Mouse (Mus musculus) lung, postnatal 10 days (tissue): Measurements from ENCODE around the gene Col25a1.

Experiments
- DNase-seq: peaks from one replicate; pipeline ENCODE4 v3.0.0; 2021

Col25a1 gene

GRCm38 (mm10) chr3:130161323-130161917 is 30.1 kb downstream of the Col25a1 start:
- no peak for DNase-seq

GRCm38 (mm10) chr3:130166875-130167274 is 35.6 kb downstream of the Col25a1 start:
- DNase-seq = no peak

GRCm38 (mm10) chr3:130172764-130173163 is 41.5 kb downstream of the Col25a1 start:
- DNase-seq = peak; percentile 6

- DNase-seq = peak; percentile 85
Observed at GRCm38 (mm10) chr3:130180181-130180940, 49.1 kb downstream of the Col25a1 start.

- DNase-seq = peak; percentile 14
Observed at GRCm38 (mm10) chr3:130180964-130181590, 49.8 kb downstream of the Col25a1 start.

- DNase-seq = no peak
Observed at GRCm38 (mm10) chr3:130181591-130181980, 50.3 kb downstream of the Col25a1 start.

- no peak for DNase-seq
Observed at GRCm38 (mm10) chr3:130182450-130182849, 51.1 kb downstream of the Col25a1 start.

- DNase-seq = peak; percentile 12
Observed at GRCm38 (mm10) chr3:130185111-130185510, 53.8 kb downstream of the Col25a1 start.

GRCm38 (mm10) chr3:130187588-130187987 is 56.3 kb downstream of the Col25a1 start:
- peak; percentile 25 for DNase-seq

GRCm38 (mm10) chr3:130193450-130193849 is 62.1 kb downstream of the Col25a1 start:
- DNase-seq = peak; percentile 28

GRCm38 (mm10) chr3:130214631-130215030 is 83.3 kb downstream of the Col25a1 start:
- DNase-seq = no peak

- no peak for DNase-seq
Observed at GRCm38 (mm10) chr3:130216141-130216540, 84.8 kb downstream of the Col25a1 start.

GRCm38 (mm10) chr3:130216646-130217045 is 85.3 kb downstream of the Col25a1 start:
- DNase-seq = no peak

GRCm38 (mm10) chr3:130217705-130218104 is 86.4 kb downstream of the Col25a1 start:
- no peak for DNase-seq

- DNase-seq = no peak
Observed at GRCm38 (mm10) chr3:130218232-130218728, 87.0 kb downstream of the Col25a1 start.

- no peak for DNase-seq
Observed at GRCm38 (mm10) chr3:130220811-130221210, 89.5 kb downstream of the Col25a1 start.

- no peak for DNase-seq
Observed at GRCm38 (mm10) chr3:130228186-130228585, 96.9 kb downstream of the Col25a1 start.

GRCm38 (mm10) chr3:130232944-130233343 is 101.6 kb downstream of the Col25a1 start:
- DNase-seq = no peak

GRCm38 (mm10) chr3:130235233-130235632 is 103.9 kb downstream of the Col25a1 start:
- DNase-seq = no peak

GRCm38 (mm10) chr3:130236129-130236528 is 104.8 kb downstream of the Col25a1 start:
- DNase-seq = no peak

GRCm38 (mm10) chr3:130237852-130238251 is 106.6 kb downstream of the Col25a1 start:
- DNase-seq = no peak

GRCm38 (mm10) chr3:130241924-130242323 is 110.6 kb downstream of the Col25a1 start:
- no peak for DNase-seq

- DNase-seq = no peak
Observed at GRCm38 (mm10) chr3:130242647-130243296, 111.5 kb downstream of the Col25a1 start.
